Mouse (Mus musculus): ENCODE data around the gene Cnfn.
A peak's percentile ranks its signal among the peaks of the same experiment; 100 is the strongest.
"Not testable (repeated sequence)": the region's sequence is repeated elsewhere in the genome, so short reads cannot be mapped to it uniquely, and the experiment has no call there.

The Cnfn gene

GRCm38 (mm10) chr7:25365937-25366625 is 3.4 kb downstream of the Cnfn start:
- DNase-seq (ENCODE audit: low spot score), result no peak

GRCm38 (mm10) chr7:25363632-25364031 is 5.9 kb downstream of the Cnfn start:
- no peak for DNase-seq (ENCODE audit: low spot score)

GRCm38 (mm10) chr7:25363151-25363550 is 6.4 kb downstream of the Cnfn start:
- DNase-seq (ENCODE audit: low spot score), result no peak

- no peak for DNase-seq (ENCODE audit: low spot score)
Observed at GRCm38 (mm10) chr7:25358721-25359206, 10.8 kb downstream of the Cnfn start.

- DNase-seq (ENCODE audit: low spot score), result no peak
Observed at GRCm38 (mm10) chr7:25348861-25349260, 20.7 kb downstream of the Cnfn start.

- no peak for DNase-seq (ENCODE audit: low spot score)
Observed at GRCm38 (mm10) chr7:25341000-25341784, 28.3 kb downstream of the Cnfn start.

GRCm38 (mm10) chr7:25339329-25339728 is 30.2 kb downstream of the Cnfn start:
- DNase-seq (ENCODE audit: low spot score), result no peak

GRCm38 (mm10) chr7:25334472-25334871 is 35.1 kb downstream of the Cnfn start:
- DNase-seq (ENCODE audit: low spot score), result no peak

- peak; percentile 37 for DNase-seq (ENCODE audit: low spot score)
Observed at GRCm38 (mm10) chr7:25333596-25334307, 35.8 kb downstream of the Cnfn start.

GRCm38 (mm10) chr7:25326233-25326632 is 43.3 kb downstream of the Cnfn start:
- DNase-seq (ENCODE audit: low spot score), result no peak

- not testable (repeated sequence) for DNase-seq (ENCODE audit: low spot score)
Observed at GRCm38 (mm10) chr7:25325431-25325830, 44.1 kb downstream of the Cnfn start.

- no peak for DNase-seq (ENCODE audit: low spot score)
Observed at GRCm38 (mm10) chr7:25323219-25323618, 46.3 kb downstream of the Cnfn start.

- DNase-seq (ENCODE audit: low spot score), result peak; percentile 60
Observed at GRCm38 (mm10) chr7:25322058-25322484, 47.5 kb downstream of the Cnfn start.

All from ovary, adult 18-20 months (tissue).